Mouse (Mus musculus) lung, adult 18-20 months (tissue): ENCODE results near the gene Ssr2.

Experiments
- DNase-seq, 2 experiments: peaks; one replicate each; pipeline ENCODE4 v3.0.0; 2022; ENCODE audit warnings: mixed read lengths in 2 of 2

The Ssr2 gene

DNA sequence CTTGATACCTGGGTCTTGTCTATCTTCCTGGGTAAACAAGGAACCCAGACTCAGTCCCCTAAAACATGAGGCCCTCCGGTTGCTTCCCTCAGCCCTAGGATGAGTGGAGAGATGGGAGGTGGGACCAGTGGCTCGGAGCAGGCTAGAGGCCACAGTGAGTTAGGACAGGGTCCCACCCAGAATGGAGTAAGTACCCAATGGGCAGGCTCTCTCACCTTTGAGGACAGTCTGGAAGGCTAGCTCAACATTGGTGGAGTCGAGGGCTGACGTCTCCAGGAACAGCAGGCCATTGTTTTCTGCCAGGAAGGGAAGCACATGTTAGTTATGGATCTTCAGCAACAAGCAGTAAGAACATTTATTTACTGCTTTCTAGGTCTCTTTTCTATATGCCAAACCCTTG is 33.2 kb upstream of the Ssr2 start:
- DNase-seq = no peak

DNA sequence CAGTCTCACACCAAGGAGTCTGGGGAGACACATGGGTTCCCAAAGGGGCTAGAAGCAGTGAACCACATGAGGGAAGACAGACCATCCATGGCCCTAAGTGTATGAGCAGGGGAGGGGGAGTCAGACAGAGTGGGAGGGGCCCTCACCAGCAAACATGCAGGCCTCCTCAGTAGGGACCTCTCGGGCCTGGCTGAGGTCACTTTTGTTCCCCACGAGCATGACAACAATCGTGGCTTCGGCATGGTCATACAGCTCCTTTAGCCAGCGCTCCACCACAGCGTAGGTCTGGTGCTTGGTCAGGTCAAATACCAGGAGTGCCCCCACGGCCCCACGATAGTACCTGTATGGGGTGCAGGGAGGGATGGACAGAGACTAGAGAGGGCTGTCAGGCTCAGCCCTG is 32.5 kb upstream of the Ssr2 start:
- no peak for DNase-seq

DNA sequence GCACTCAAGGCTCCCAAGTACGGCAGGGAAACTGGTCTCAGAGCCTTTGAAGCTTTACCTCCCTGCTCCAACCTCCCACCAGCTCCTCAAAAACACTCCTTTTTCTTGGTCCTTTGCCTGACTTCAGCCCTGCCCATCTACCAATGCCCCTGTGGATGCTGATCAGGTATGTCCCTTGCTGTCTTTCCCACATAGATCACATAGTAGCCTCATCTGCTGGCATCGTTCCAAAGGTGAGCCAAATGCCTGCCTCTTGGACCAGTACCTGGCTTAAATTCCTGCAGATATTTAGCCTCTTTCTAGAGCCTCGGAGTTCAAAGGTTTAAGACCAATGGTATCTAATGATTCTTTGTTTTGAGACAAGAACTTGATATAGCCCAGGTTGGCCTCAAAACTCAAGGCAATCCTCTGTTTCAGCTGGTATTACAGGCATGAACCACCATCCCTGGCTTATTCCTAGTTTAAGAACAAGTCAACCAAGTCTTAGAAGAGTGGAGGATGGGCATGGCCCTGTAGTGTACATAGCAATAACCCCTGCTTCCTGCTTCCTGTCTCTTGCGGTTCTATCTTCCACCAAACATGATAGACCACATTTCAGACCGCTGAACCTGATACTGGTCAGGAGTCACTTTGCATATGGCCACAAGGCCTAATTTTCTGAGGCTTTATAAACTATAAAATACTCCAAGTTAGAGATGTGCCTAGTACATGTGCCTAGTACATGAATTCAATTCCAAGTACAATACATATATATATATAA is 31.8 kb upstream of the Ssr2 start:
- no peak for DNase-seq

DNA sequence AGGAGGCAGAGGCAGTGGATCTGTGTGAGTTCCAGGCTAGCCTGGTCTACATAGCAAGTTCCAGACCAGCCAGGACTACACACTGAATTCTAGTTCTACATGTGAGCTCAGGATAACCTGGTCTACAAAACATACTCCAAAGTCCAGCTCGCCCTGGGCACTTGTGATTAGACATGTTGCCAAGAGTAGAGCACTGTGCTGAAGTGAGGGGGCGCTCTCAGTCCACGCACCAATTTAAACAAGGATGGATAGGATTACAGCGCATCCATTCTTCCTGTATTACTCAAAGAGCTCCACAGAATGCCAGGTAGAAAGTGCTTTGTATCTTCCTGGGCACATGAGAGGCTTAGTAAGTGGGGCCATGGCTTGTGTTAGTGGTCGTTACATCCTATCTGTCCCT is 31.2 kb upstream of the Ssr2 start:
- DNase-seq = peak in 1 of 2 experiments; percentile 46

DNA sequence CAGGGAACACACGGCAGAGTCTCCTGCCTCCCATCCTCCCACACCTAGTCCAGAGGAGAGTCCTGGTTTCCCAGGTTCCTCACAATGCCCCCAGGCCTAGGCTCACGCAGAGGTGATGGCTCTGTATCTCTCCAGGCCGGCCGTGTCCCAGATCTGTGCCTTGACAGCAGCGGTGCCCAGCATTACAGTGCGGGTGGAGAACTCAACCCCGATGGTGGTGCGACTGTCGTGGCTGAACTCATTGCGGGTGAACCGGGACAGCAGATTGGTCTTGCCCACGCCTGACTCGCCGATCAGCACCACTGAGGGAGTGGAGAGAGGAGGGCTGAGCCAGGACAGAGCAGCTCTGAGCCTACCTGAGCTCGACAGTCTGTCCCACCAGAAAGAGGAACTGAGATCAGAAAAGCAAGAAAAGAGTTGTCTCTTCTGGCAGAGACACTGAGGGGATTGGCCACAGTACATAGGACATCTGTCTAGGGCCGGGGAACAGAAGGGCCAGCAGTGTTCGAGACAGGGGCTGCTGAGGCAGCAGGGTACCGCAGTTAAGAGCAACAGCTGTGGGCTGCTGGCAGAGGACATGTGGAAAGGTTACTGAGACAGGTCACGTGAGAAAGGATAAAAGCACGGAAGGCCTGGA is 30.6 kb upstream of the Ssr2 start:
- no peak for DNase-seq

DNA sequence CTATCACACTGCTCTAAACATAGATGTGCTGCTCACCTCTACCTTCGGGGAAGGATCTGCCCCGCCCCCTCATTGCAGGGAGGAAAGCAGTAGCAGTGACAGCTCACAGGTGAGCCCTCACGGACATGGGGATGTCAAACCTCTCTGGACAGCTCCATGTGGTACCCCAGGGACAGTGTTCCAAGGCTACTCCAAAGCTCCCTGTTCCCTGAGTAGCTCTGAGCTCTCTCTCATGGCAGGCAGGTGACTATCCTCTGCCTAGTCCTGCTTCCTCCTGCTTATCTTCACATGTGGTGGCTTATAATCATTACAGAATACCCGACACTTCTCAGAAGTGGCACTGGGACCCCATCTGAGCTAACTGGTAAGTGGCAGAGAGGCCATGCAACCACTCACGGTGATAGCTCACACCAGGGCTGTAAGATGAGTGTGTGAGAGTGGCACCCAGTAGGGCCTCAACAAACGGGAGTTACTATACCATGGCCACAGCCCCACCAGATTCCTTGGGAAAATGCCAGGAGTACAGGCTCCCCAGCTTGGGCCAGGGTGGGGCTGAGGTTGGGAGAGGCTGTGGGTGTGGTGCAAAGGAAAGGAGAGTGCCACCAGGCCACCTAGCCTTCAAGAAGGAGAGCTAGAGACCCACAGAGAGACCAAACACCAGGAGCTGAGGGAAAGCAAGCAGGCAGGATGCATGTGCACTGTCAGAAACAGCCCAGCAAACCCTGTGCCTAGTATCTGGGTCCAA is 28.8 kb upstream of the Ssr2 start:
- DNase-seq = no peak

DNA sequence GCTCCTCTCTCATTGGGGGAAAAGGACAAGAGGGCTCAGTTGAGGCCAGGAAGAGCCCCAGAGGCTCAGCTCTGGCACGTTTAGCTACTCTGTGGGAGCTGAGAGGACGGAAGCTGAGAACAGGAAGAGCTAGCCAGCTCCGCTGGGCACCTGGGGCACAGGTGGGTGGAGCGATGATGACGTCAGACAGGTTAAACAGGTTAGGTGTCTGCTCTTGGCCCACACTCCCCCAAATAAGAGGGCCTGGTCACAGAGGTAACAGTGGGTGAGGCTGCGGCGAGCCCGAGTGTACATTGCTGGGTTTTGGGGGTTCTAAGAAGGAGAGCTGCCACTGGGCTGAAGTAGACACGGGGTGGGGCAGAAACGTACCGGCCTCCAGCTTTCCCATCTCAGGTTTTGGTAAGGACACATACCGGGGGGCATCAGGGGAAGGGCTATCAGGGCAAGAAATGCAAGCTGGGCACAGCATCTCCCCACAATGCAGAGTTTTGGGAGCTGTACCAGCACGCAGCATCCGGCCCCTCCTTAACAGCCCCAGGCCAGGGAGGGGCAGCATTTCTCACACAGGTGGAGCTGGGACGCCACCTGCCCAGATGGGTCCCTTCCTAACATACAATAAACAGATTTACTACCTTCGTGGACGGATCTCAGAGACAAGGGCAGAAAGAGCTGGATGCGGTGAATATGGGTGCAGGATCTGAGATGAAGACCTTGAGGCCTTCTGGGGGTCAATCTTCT is 27.3 kb upstream of the Ssr2 start, which contains the start of gene Rab25:
Gene Rab25, minus strand, starts transcription at position 121 of the 738 bp plus-strand sequence.
- DNase-seq = peak; percentile 86 to 93

DNA sequence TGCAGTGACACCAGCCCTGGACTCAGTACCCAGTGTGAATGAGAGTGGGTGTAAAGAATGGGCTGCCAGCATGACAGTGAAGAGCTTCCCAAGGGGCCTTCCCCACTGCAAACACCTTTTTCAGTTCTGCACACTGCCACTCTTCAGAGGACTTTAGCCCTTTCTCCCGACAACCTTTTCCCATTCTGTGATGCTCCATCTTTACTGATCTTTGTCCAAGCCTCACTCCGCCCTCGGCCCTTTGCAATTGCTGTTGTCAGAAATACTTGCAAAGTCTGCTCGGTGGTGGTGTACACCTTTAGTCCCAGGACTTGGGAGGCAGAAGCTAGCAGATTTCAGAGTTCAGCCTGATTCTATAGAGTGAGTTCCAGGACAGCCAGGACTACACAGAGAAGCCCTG is 24.1 kb upstream of the Ssr2 start:
- DNase-seq = no peak

DNA sequence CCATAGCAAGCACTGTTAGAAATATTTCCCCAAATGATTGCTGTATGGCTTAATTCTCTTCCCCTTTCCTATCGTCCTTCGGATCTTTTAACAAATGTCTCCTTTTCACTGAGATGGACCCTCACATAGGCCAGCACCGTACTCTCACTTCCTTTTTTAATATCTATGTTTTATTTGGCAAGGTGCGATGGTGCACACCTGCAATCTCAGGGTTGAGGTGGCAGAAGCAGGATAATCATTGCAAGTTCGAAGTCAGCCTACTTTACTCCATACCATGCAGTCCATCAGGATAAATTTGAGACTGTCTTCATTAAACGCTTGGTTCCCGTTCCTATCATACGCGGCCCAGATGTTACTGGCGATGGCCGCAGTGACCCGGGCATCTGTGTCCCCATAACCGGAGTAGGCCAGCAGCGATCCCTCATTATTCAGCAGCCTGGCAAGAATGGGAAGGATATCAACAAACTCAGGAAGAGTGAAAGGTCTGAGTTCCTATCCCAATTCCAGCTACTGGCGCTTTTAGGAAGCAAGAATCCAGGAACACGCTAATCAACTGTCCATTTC is 23.5 kb upstream of the Ssr2 start:
- no peak for DNase-seq

DNA sequence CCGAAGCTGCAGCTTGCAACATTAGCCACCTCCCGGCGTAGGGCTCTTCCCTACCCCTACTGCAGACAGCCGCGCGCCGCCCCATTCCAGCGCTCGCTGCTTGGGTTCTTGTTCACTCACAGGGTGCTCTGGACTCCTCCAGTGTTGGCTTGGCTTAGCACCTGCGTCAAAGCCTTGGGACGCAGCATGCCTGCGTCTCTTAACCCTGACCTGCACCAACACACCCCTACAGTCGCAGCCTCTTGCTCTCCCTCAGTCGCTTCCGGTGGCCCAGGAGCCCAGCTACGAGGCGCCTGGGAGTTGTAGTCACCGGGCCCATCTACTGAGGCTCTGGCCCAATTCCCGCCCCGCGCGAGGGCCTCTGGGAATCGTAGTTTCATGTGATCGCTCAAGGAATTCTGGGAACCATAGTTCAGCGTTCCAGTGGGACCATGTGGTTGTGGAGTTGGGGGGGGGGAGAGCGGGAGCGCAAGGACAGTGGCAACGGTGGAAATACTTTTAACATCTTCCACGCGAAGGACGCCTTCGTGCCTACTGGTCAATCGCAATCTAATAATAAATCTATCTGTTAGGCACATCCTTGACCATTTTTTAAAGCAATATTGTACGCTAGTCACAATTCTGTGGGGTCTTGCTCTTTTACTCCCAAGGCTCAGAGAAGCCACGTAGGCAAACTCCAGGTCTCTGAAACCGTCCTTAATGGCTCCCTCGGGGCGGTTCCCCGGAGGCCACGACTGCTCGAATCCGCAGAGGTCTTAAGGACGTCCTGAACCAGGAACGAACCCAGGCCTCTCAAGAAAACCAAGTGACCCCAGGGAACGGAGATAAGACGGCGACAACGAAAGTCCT is 22.8 kb upstream of the Ssr2 start, which contains the start of gene Lamtor2:
Gene Lamtor2, minus strand, starts transcription at position 399 of the 849 bp plus-strand sequence.
- DNase-seq = peak; percentile 99

DNA sequence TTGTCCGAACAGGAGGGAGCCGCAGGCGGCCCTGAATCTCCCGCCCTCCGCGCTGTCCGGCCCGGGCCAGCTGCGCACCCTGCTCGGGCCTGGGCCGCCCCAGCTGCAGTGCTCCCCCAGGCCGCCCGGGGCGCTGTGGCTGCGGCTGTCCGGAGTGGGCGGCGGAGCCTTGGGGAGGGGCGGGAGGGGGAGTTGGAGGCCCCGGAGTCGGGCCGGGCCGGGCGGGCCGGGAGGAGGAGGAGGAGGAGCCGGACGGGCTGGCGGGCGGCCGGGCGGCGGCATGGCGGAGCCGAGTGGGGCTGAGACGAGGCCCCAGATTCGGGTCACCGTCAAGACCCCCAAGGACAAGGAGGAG is 22.2 kb upstream of the Ssr2 start, which contains the start of gene Ubqln4:
Gene Ubqln4, plus strand, starts transcription at position 234 of the 355 bp plus-strand sequence.
- DNase-seq = peak; percentile 89 to 90

DNA sequence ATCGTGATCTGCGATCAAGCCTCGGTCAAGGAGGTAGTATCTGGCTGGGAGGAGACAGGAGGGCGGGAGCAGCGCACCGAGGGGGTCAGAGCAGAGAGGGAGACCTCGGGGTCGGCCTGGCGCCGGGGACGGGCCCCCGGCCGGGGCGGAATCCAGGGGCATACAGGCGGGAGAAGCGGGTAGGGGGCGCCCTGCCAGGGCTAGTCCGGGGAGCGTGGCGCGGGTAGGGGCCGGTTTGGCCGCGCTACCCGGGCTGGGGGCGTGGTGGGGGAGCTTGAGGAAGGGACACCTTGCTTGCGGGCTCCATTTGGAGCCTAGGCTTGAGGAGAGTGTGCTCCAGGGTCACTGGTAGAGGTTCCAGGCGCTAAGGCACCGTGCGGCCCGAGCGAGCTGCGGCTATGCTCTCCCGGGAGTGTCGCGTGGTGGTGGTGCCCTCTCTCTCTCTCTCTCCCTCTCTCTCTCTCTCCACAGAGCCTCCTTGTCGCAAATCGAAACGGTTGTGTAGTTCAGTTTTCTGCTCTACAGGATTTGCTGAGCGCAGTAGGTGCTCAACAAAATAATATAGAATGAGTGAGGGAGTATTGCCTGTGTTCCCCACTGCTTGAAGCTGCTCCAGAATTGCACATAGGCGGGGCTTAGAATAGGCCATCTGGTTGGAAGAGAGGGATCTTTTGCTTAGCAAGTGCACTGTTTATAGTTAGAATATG is 21.6 kb upstream of the Ssr2 start:
- peak; percentile 39 to 45 for DNase-seq

DNA sequence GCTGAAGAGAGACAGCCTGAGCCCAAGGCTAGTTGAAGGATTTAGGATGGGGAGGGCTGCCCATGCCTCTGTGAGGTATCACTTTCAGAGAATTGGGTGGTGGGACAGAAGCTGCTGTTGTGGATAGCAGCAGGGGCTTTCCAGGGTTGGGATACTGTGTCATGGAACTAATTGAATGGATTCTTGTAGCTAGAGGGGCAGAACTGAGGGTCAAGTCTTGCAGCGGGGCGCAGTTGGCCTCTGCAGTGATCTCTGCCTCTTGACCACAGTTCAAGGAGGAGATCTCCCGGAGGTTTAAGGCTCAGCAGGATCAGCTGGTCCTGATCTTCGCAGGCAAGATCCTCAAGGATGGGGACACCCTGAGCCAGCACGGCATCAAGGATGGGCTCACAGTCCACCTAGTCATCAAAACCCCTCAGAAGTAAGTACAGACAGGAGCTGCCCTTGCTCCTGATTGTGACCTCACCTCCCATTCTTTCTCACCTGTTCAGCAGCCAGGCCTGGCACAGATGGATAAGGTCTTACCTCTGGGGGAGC is 20.5 kb upstream of the Ssr2 start:
- no peak for DNase-seq

DNA sequence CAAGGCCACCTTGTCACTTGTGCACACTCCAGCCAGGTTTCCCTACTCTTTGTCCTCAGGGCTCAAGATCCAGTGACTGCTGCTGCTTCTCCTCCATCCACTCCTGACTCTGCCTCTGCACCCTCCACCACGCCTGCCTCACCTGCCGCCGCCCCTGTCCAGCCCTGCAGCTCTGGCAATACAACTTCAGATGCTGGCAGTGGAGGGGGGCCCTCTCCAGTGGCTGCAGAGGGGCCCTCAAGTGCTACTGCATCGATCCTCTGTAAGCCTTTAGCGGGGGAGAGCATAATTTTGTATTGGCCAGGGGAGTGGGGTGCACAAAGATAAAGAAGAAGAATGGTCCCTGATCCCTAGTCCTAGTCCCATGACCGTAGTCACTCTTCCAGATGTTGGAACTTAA is 19.9 kb upstream of the Ssr2 start:
- DNase-seq = no peak

DNA sequence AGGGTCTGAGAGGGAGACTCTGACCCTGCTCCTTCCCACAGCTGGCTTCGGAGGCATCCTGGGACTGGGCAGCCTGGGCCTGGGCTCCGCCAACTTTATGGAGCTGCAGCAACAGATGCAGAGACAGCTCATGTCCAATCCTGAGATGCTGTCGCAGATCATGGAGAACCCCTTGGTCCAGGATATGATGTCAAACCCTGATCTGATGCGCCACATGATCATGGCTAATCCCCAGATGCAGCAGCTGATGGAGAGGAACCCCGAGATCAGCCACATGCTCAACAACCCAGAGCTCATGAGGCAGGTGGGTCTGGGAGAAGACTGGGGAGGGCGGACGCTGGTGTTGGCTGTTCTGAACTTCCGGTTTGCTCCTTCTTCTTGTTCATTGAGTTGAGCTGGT is 19.1 kb upstream of the Ssr2 start:
- DNase-seq = no peak

DNA sequence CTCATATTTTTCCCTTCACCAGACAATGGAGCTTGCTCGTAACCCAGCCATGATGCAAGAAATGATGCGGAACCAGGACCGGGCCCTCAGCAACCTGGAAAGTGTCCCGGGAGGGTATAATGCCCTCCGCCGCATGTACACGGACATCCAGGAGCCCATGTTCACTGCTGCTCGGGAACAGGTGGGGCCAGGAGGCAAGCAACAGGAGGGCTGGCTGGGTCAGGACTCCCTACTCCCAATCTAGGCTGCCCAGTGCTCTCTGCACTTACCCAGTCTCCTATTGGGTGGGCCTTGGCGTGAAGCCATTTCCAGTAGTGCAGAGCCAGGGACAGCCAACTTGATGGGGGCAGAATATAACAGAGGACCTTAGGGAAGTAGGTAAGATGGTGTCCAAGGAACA is 16.1 kb upstream of the Ssr2 start:
- no peak for DNase-seq

DNA sequence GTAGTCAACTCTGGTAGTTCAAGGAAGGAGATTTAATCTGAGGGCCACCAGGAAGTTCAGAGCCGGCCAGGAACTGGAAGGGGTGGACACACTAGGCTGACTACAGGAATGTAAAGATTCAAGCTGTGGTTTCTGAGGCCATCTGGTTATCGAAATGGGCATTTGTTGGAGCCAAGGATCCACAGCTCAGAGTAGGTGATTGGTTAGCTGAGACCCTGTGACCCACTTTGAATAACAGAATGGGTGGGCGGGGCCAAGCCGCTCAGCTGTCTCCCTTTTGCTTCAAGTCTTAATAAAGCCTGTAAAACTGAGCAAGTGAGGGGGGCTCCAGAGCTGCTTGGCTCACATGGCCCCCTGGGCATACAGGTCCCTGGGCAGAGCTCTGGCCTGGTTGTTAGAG is 13.7 kb upstream of the Ssr2 start:
- no peak for DNase-seq

DNA sequence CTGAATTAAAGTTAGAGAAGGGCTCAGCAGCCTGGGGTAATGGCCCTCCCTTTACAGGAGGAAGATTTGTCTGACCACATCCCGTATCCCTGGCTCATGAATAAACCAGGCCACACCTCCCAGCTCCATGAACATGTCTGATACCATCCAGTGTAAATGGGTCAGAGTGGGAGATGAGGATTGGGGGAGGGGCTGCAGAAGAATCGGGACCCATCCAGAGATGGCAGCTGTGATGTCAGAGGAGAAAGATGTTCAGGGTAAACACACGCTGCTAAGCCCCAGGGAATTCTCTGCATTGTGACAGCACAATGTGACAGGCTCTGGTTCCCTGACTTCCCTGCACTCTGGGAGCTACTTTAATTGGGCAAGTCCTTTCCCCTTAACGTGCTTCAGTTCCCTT is 12.2 kb upstream of the Ssr2 start:
- no peak for DNase-seq

DNA sequence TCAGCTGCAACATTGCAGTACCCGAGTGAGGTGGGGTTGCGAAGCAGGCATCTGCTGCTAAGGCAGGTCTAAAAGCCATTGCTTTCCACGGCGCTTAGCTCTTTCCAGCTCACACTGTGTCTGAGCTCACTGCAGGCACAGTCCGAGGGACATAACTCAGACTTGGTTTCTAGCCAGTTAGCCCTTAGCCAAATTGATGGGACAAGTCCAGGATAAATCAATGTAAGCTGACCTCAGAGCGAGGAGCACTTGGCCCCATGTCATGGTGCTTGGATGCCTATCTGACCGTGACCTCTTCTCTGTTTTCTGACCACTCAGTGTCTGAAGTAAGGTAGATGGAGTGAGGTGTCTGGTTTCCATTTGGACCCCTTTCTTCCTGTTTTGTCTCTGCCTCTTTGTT is 11.7 kb upstream of the Ssr2 start:
- DNase-seq = no peak

DNA sequence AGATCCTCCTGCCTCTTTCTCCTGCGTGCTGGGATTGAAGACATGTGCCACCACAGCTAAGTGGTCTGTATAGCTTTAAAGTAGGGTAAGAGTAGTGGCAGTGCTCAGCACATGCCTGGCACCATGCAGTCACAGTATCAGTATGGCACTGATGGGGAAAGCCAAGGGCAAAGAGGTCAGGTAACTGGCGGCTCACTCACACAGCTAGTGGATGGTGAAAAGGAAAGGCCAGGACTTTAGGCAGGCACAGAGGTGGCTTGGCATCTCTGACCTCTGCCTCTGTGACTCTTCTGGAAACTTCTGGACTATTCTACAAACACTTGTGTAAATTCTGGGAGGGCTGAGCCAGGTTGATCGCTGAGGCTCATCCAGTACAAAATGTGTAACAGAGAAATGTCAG is 9.6 kb upstream of the Ssr2 start:
- DNase-seq = no peak

DNA sequence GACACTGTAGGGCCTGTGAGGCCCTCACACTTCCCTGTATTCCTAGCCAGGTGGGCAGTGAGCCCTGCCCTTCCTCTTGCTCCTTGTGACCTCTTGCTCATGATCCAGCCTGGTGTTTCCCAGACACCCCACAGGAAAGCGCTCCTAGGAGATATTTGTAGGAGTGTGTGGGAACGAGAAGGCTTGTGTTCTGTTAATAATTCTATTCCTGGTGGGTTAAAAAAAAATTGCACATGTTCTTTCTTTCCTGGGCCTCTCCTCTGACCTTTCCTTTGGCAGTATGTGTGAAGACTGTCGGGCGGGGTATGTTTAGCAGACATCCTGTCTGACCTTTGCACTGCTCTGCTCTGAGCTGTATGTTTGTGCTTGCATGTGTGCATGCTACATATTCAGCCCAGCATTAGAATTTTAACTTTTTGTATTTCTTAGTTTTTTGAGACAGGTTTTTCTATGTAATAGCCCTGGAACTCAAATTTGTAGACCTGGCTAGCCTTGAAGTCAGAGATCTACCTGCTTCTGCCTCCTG is 9.1 kb upstream of the Ssr2 start:
- no peak for DNase-seq
